Mouse (Mus musculus): ENCODE results near the gene Gorasp2.

- TF ChIP-seq CTCF (IDR thresholded peaks at IDR 0.05) (no peak), POLR2A (IDR thresholded peaks at IDR 0.05; ENCODE audit: insufficient read depth, low read depth, low read length) (no peak), EP300 (IDR thresholded peaks at IDR 0.05; ENCODE audit: insufficient read depth, low read depth, low read length) (no peak)
These were observed 27.2 kb upstream of the Gorasp2 start for GRCm38 (mm10) chr2:70634028-70634690.
